Mouse (Mus musculus) lung, adult 2 months (tissue): ENCODE measurements at regions not wholly inside any gene's neighbourhood (a gene's known extent, or its start where the extent isn't known, plus 50 kb on each side); places are given as distances from the start of the nearest gene placed in this dataset.

Source experiments
- DNase-seq: peaks from one replicate; pipeline ENCODE4 v3.0.0; 2022
- H3K4me1 ChIP-seq: fragments of 200-500 bp; 2 replicates; pipeline ENCODE4 v1.6.1; 2011; ENCODE audit warnings: low read length; ENCODE audit not compliant: control insufficient read depth, insufficient read depth
- H3K4me3 ChIP-seq: fragments of 200-500 bp; replicated peaks from 2 replicates; pipeline ENCODE3; 2011; ENCODE audit warnings: low read depth, mild to moderate bottlenecking, control low read depth, low read length; ENCODE audit errors: extremely low read depth
- CTCF ChIP-seq: fragments of 200-500 bp; IDR thresholded peaks from 2 replicates; pipeline ENCODE4 v1.5.1; 2011; ENCODE audit warnings: mild to moderate bottlenecking, low read length, control low read depth; ENCODE audit not compliant: insufficient read depth
- POLR2A ChIP-seq: fragments of 200-500 bp; IDR thresholded peaks from 2 replicates; pipeline ENCODE4 v1.6.1; 2011; ENCODE audit warnings: low read depth, mild to moderate bottlenecking, control low read depth, low read length, borderline replicate concordance; ENCODE audit errors: extremely low read depth
- WGBS: fragments of 180-500 bp; shearing (Covaris S2); methylation state at CpG from one replicate; pipeline ENCODE4 v1.1.7; 2018; 5-methylcytosine and 5-hydroxymethylcytosine counted together

DNA sequence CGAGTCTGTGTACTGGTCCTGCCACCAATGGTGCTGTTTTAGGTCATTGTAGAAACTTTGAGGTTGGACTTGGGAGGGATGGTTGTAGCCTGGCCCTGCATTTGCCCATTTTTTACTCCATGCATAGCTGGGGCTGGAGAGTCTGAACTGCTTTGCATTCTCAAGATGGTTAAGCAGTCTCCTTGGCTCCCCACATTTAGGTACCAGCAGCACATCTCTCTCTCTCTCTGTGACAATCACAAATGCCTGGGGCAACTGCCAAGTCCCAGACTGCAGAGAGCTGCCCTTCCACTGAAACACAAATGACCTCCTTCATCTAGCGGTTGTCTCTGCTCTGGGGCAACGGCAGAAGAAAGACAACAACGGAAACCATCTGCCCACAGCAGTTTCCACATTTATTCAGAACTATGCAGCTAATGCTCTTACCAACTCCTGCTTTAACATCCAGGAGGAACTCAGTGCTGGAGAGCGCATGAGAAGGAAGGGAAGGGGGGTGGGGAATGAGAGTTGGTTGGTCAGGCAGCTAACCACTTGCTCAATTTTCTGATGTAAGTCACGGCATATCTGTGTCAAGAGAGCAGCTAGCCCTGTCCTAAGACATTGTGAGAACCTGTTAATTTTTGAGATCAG, 269.9 kb downstream of the Rnf144a start:
- no peak for DNase-seq

DNA sequence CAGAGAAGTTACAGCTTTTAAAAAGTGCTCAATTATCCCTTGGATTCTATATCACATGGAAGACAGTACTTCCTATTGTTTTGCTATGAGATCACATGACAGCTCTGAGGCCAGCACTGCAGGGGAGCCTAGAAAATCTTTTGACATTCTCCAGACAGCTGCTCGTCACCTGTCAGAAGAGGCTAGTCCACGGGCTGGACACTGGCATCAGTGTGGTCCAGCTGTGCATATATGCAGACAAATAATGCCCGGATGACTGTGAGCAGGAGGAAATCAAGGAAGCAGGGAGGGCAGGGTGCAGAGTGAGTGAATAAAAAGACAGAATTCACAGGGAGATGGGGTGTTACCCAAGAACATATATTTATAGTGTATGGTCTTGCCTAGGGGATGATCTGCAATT, 270.4 kb downstream of the Rnf144a start:
- Histone ChIP-seq H3K4me3 (no peak overlapping the region), H3K4me1 (no peaks in the 10 kb centered on the region)
- TF ChIP-seq CTCF (no peak), POLR2A (no peak)
- WGBS, result 53% methylated on average over 3 of the region's 3 CpGs
- no peak for DNase-seq

More for the DNA sequence above, 269.9 kb downstream of the Rnf144a start:
- TF ChIP-seq POLR2A, result no peak
- no peak for TF ChIP-seq CTCF
- no peaks in the 10 kb centered on the region for H3K4me1 ChIP-seq
- H3K4me3 ChIP-seq, result no peak overlapping the region
- WGBS, result 49% methylated on average over 6 of the region's 6 CpGs

DNA sequence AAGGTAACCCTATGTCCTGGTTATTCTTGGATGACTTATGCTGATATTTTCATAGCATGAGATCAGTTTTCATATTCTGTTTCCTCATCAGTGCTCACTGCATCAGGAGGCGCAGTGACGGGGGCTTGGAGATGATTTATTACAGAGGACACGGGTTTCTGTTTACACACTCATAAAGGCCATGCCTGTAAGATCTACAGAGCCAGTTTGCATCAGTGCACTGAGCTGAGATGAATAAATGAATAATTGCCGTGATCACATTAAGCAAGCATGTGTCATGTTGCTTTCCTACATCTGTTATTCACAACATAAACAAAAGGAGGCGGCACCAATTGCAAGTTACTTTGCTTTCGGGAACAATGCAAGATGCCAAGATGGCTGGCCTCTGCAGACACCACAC, 271.6 kb downstream of the Rnf144a start:
- Histone ChIP-seq H3K4me1 (no peaks in the 10 kb centered on the region), H3K4me3 (no peak overlapping the region)
- TF ChIP-seq CTCF (no peak), POLR2A (no peak)
- 38% methylated on average over 6 of the region's 6 CpGs for WGBS
- no peak for DNase-seq

DNA sequence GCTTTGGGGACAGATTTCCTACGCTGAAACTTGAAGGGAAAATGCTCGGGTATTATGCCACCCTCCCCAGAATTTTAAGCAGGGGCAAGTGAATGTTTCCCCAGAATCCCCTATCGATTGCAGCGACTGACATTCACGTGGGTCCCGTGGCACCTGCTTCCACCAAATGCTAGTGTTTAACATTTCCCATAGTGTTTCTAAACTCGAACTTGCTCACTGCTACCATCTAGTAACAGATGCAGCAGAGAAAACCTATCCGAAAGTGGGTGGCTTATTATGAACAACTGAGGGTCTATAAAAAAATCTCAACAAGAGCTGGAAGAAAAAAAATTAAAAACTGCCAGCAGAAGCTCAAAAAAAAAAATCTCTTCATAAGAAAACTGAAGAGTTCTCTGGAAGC, 284.2 kb downstream of the Rnf144a start:
- Histone ChIP-seq H3K4me3 (no peak overlapping the region), H3K4me1 (no peaks in the 10 kb centered on the region)
- 87% methylated on average over 8 of the region's 8 CpGs for WGBS
- TF ChIP-seq POLR2A, result no peak
- no peak for TF ChIP-seq CTCF
- no peak for DNase-seq

DNA sequence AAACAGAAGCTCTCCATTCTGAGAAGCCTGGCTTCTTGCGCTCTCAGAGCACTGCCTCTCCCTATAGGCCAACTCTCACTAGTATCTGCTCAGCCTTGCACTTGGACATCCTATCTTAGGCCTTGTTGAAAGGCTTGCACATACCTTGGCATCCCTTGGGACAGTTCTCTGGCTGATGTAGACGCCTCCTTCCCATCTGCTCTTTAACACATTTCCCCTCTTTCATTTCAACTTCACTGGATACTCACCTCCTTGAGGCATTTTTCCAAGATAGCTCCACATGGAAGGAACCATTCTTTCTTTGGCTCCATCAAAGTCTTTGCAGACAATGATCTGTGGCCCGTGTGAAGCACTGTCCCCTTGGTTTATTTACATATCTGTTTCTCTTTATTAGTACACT, 285.0 kb downstream of the Rnf144a start:
- no peaks in the 10 kb centered on the region for H3K4me1 ChIP-seq
- no peak for DNase-seq
- no peak for TF ChIP-seq POLR2A
- TF ChIP-seq CTCF, result no peak
- WGBS, result 80% methylated on average over 3 of the region's 3 CpGs
- H3K4me3 ChIP-seq, result no peak overlapping the region

DNA sequence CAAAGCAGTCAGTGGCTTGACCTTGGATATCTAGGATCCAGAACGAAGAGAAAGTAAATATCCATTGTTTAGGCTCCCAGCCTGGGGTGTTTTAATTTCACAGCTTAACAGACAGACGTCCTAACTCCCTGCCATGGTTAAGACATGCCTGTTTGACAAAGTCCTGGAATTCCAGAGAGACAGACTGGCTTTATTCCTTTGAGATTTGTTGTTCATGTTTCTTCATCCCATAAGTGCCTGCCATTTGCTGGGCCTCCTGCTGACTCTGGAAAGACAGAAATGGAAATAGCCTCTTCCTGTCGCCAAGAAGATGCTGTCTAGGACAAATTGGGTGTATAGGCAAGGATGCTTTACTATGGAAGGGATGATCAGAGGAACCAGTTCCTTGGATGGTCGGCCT, 285.5 kb downstream of the Rnf144a start:
- WGBS, result 43% methylated on average over 4 of the region's 4 CpGs
- TF ChIP-seq POLR2A (no peak), CTCF (no peak)

DNA sequence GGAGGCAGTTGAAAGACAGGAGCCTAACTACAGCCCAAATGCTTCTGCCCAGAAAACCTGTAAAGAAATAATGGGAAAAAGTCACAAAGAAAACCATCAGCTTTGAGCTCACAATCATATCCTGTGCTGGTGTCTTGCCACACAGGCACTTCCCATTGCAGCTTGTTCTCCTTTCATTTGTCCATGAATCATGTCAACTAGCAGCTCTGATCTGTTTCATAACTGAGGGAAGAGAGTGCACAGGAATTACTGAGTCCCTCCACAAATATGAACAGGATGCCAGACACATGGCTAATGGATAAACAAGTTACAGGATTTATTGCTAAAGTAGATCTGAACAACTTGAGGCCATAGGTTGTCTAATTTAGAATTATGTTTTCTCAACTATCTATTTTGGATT, 286.2 kb downstream of the Rnf144a start:
- TF ChIP-seq POLR2A (no peak), CTCF (no peak)
- H3K4me1 ChIP-seq, result no peaks in the 10 kb centered on the region
- DNase-seq, result no peak

More for the DNA sequence above, 285.5 kb downstream of the Rnf144a start:
- no peaks in the 10 kb centered on the region for H3K4me1 ChIP-seq
- DNase-seq, result no peak
- no peak overlapping the region for H3K4me3 ChIP-seq

DNA sequence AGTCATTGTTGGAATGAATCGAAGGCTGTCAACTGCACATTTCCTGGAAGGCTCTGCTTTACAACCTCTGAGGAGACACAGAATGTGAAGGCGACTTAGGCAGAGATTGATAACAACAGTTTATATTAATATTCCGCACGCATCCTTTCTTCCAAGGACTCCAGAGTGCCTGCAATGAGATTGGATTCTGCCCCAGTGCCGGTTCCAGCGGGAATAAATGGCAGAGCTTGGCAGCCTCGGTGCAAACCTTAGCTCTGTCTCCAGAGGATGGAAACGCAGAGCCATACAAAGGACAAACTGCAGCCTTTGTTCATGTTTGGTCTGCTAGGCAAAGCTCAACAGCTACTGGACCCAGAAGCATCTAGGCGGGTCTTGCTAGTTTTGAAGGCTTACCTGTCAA, 288.8 kb downstream of the Rnf144a start:
- WGBS, result 71% methylated on average over 9 of the region's 9 CpGs
- H3K4me3 ChIP-seq, result no peak overlapping the region
- no peak for TF ChIP-seq POLR2A
- no peak for TF ChIP-seq CTCF
- no peak for DNase-seq
- H3K4me1 ChIP-seq, result no peaks in the 10 kb centered on the region

More for the DNA sequence above, 286.2 kb downstream of the Rnf144a start:
- H3K4me3 ChIP-seq, result no peak overlapping the region

DNA sequence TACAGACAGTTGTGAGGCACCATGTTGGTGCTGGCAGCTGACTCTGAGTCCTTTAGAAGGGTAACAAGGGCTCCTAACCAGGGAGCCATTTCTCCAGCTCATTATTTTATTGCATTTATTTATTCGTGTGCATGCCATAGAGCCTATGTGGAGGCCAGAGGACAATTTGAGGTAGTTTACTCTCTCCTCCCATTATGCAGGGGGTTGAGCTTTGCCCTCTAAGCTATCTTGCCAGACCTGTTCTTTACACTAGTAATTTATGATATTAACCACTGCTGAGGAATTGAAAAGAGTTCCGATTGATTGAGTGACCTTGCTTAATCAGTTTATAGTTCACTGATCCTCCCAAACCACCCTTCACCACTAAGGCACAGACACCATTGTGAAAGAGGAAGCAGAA, 290.8 kb downstream of the Rnf144a start:
- 87% methylated on average over 2 of the region's 2 CpGs for WGBS
- Histone ChIP-seq H3K4me1 (no peaks in the 10 kb centered on the region), H3K4me3 (no peak overlapping the region)
- DNase-seq, result no peak
- TF ChIP-seq CTCF (no peak), POLR2A (no peak)

DNA sequence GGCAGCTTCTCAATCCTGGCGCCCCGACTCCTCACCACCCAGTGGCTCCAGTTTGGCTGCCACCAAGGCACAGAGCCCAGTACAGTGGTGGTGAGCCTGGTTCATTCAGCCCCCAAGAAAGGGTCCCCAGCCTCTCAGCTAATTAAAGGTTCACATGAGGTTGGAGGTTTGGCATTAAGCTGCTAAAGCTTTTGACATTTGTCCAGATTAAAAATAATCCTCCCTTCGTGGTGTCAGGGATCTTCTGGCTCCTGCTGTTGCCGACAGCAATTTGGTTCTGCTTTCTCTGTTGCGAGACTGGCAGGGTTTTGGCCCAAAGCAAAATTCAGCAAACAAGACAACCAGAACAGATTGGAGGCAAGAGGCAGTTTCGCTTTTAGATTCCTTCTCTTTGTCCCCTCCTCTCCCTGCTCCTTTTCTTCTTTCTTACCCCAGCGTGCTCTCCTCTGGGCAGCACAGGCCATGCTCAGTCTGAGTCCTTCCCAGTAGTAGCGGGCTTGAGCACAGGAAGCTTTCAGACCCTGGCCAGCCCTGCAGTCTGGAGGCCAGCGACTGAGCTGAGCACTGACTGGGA, 299.6 kb downstream of the Rnf144a start:
- no peak overlapping the region for H3K4me3 ChIP-seq
- TF ChIP-seq POLR2A, result no peak
- no peak for TF ChIP-seq CTCF
- no peaks in the 10 kb centered on the region for H3K4me1 ChIP-seq
- DNase-seq, result no peak
- 54% methylated on average over 9 of the region's 9 CpGs for WGBS
